Mouse (Mus musculus): ENCODE measurements around the gene Olfr675. TPM values are rescaled to one million over a fixed set of nuclear protein-coding genes. Genes with fewer than 3 reads are reported as not detected.

Gene Olfr675
- not detected in 4 replicates for total RNA-seq (2023; ENCODE audit: inconsistent age)

DNA sequence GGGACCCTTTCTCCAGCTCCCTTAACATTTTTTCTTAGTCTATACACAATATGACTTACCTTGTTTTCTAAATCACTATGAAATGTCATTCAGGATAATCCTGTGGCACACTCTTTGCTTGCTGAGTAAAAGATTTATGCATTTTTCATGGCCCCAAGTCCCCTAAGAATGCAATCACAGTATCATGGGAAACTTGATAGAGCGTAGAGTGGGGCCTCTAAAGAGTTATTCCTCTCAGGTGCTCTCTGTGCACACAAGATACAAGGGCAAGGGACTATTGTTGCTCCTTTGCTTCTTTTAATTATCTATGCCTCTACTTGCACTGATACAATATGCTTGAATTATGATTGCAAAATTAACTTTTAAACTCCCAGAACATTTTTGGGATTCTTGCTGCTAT lies at the start of gene Olfr675:
Gene Olfr675 (minus strand): TSS at position 101 of the 400 bp plus-strand sequence.

DNA sequence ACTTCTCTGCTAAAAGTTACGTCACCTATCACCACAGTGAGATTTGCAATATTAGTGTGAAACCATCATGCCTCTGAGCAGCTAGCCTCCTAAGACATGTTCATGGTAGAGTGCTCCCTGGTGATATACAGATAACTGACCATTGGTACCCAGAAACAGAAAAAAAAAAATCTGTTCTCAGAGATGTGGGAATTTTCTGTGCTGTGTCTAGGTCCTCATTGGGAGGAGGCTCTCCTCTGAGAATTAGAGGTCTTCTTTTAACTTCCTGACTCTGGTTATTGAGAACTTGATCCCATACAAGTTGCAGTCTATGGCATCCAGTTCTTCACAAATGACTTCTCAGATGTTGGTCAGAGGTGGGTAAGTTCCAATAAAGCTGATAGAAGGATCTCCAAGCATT lies 35.9 kb upstream of the Olfr675 start, which contains the start of gene Olfr678:
Gene Olfr678 (plus strand): TSS at position 301 of the 400 bp plus-strand sequence.

DNA sequence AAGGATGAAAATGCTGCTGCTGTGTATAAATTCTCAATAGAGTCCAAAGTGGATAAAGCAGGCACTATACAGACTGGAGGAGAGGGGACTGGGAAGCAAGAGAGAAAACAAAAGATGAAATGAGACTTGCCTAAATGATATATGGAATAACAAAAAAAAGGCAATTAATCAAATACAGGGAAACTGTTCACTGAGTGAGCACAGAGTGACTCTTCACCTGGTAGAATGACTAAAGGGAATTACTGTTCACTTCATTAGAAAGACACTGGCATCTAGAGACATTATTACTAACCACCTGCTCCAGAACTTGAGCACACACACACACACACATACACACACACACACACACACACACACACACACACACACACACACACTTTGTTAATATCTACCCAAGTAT lies 4.1 kb upstream of the Olfr675 start, which contains the start of gene Olfr676:
Gene Olfr676 (plus strand): TSS at position 301 of the 400 bp plus-strand sequence.

DNA sequence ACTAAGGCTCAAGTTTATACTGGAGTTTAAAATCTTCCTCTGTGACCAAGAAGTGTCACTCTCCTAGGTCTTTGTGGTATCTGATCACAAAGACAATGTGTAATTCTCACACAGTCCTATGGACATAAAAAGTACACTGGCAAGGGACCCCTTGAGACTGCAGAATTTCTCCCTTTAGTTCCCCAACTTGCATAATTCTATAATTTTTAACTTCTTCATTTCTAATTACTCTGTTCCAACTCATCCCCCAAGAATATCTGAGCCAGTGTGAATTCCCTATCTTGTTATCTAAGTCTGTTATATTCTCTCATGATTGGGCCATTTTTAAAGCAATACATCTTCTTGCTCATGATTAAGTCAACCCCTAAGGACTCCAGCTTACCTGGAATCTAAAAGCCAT lies 26.3 kb downstream of the Olfr675 start, which contains the start of gene Olfr672:
Gene Olfr672 (minus strand): TSS at position 101 of the 400 bp plus-strand sequence.

DNA sequence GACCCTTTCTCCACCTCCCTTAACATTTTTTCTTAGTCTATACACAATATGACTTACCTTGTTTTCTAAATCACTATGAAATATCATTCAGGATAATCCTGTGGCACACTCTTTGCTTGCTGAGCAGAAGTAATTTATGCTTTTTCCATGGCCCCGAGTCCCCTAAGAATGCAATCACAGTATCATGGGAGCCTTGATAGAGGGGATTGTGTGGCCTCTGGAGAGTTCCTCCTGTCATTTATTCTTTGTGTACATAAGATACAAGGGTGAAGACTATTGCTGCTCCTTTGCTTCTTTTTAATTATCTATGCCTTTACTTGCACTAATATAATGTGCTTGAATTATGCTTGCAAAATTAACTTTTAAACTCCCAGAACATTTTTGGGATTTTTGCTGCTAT lies 49.2 kb downstream of the Olfr675 start, which contains the start of gene Olfr671:
Gene Olfr671 (minus strand): TSS at position 101 of the 400 bp plus-strand sequence.

Other genes with a start within 250 kb of the Olfr675 start
- gene Usp17lb, start 185.9 kb downstream of the Olfr675 start, total RNA-seq (2023; ENCODE audit: inconsistent age): not detected in 4 replicates
- not detected in 4 replicates for gene Usp17la, start 171.5 kb downstream of the Olfr675 start, total RNA-seq (2023; ENCODE audit: inconsistent age)
- gene Olfr665, start 150.4 kb downstream of the Olfr675 start, total RNA-seq (2023; ENCODE audit: inconsistent age): not detected in 4 replicates
- not detected in 4 replicates for gene Olfr666, start 132.5 kb downstream of the Olfr675 start, total RNA-seq (2023; ENCODE audit: inconsistent age)
- not detected in 4 replicates for gene Olfr667, start 107.0 kb downstream of the Olfr675 start, total RNA-seq (2023; ENCODE audit: inconsistent age)
- gene Olfr668, start 100.4 kb downstream of the Olfr675 start, total RNA-seq (2023; ENCODE audit: inconsistent age): not detected in 4 replicates
- gene Olfr669, start 94.2 kb downstream of the Olfr675 start, total RNA-seq (2023; ENCODE audit: inconsistent age): not detected in 4 replicates
- gene Olfr670, start 65.8 kb downstream of the Olfr675 start, total RNA-seq (2023; ENCODE audit: inconsistent age): not detected in 4 replicates
- not detected in 4 replicates for gene Olfr671, start 49.3 kb downstream of the Olfr675 start, total RNA-seq (2023; ENCODE audit: inconsistent age)
- gene Olfr672, start 26.4 kb downstream of the Olfr675 start, total RNA-seq (2023; ENCODE audit: inconsistent age): not detected in 4 replicates
- not detected in 4 replicates for gene Olfr676, start 4.2 kb upstream of the Olfr675 start, total RNA-seq (2023; ENCODE audit: inconsistent age)
- not detected in 4 replicates for gene Olfr677, start 22.9 kb upstream of the Olfr675 start, total RNA-seq (2023; ENCODE audit: inconsistent age)
- not detected in 4 replicates for gene Olfr678, start 36.0 kb upstream of the Olfr675 start, total RNA-seq (2023; ENCODE audit: inconsistent age)
- gene Olfr679, start 52.7 kb upstream of the Olfr675 start, total RNA-seq (2023; ENCODE audit: inconsistent age): not detected in 4 replicates
- not detected in 4 replicates for gene Olfr680-ps1, start 64.4 kb upstream of the Olfr675 start, total RNA-seq (2023; ENCODE audit: inconsistent age)
- gene Olfr681, start 88.4 kb upstream of the Olfr675 start, total RNA-seq (2023; ENCODE audit: inconsistent age): not detected in 4 replicates
- not detected in 4 replicates for gene Olfr683, start 118.6 kb upstream of the Olfr675 start, total RNA-seq (2023; ENCODE audit: inconsistent age)
- gene Olfr684, start 135.2 kb upstream of the Olfr675 start, total RNA-seq (2023; ENCODE audit: inconsistent age): not detected in 4 replicates
- not detected in 4 replicates for gene Olfr685, start 157.6 kb upstream of the Olfr675 start, total RNA-seq (2023; ENCODE audit: inconsistent age)
- gene Olfr686, start 179.0 kb upstream of the Olfr675 start, total RNA-seq (2023; ENCODE audit: inconsistent age): not detected in 4 replicates